Mouse (Mus musculus): ENCODE results near the gene Mcoln3. TPM values are rescaled to one million over a fixed set of nuclear protein-coding genes. Genes with fewer than 3 reads are reported as not detected.

Mcoln3 gene
- polyA plus RNA-seq, 1 experiment from 2014 or later = 0.97 TPM

- Histone ChIP-seq H3K27me3 (ENCODE audit: control insufficient read depth, insufficient read depth, low read length) (peaks cover 13% of the 10 kb centered on the region; the same call in 1 of the 2 replicates), H3K36me3 (ENCODE audit: control insufficient read depth, insufficient read depth, low read length) (no peaks in the 10 kb centered on the region), H3K4me2 (ENCODE audit: low read length) (peak overlapping the region; percentile 24), H3K4me1 (ENCODE audit: control insufficient read depth in 2 of 2, insufficient read depth in 2 of 2, low read length in 2 of 2) (peaks cover 7 to 15% of the 10 kb centered on the region in 2 experiments; a peak in 3 of 4 replicates), H3K27ac (replicated peaks in 1 of 2; ENCODE audit: control insufficient read depth in 1 of 2, insufficient read depth in 1 of 2, low read depth in 2 of 2, low read length in 2 of 2) (no peak overlapping the region), H3K9ac (ENCODE audit: low read length) (no peak overlapping the region), H3K4me3 (ENCODE audit: control insufficient read depth in 1 of 2, insufficient read depth in 1 of 2, low read depth in 1 of 2, low read length in 2 of 2) (no peak overlapping the region), H3K9me3 (ENCODE audit: control insufficient read depth, low read length) (no peaks in the 10 kb centered on the region)
- no peak for ATAC-seq (ENCODE audit: insufficient number of reproducible peaks, insufficient read depth, low FRiP score, low read depth)
- WGBS = 28% methylated on average over 12 of the region's 12 CpGs
Observed at GRCm38 (mm10) chr3:146153862-146154611, 36.8 kb downstream of the Mcoln3 start.

GRCm38 (mm10) chr3:146155628-146156576, 38.7 kb downstream of the Mcoln3 start:
- peaks cover 13% of the 10 kb centered on the region; the same call in 1 of the 2 replicates for H3K27me3 ChIP-seq (ENCODE audit: control insufficient read depth, insufficient read depth, low read length)
- 54% methylated on average over 13 of the region's 13 CpGs for WGBS
- H3K27ac ChIP-seq (replicated peaks in 1 of 2; ENCODE audit: control insufficient read depth in 1 of 2, insufficient read depth in 1 of 2, low read depth in 2 of 2, low read length in 2 of 2) = no peak overlapping the region
- no peak overlapping the region for H3K4me2 ChIP-seq (ENCODE audit: low read length)
- H3K4me1 ChIP-seq (ENCODE audit: control insufficient read depth in 2 of 2, insufficient read depth in 2 of 2, low read length in 2 of 2) = peaks cover 3 to 8% of the 10 kb centered on the region in 2 experiments; a peak in 2 of 4 replicates
- no peak overlapping the region; the same call in 1 of the 2 replicates for H3K9ac ChIP-seq (ENCODE audit: low read length)
- H3K36me3 ChIP-seq (ENCODE audit: control insufficient read depth, insufficient read depth, low read length) = no peaks in the 10 kb centered on the region
- H3K4me3 ChIP-seq (ENCODE audit: control insufficient read depth in 1 of 2, insufficient read depth in 1 of 2, low read depth in 1 of 2, low read length in 2 of 2) = no peak overlapping the region
- H3K9me3 ChIP-seq (ENCODE audit: control insufficient read depth, low read length) = no peaks in the 10 kb centered on the region
- ATAC-seq (ENCODE audit: insufficient number of reproducible peaks, insufficient read depth, low FRiP score, low read depth) = no peak

DNA sequence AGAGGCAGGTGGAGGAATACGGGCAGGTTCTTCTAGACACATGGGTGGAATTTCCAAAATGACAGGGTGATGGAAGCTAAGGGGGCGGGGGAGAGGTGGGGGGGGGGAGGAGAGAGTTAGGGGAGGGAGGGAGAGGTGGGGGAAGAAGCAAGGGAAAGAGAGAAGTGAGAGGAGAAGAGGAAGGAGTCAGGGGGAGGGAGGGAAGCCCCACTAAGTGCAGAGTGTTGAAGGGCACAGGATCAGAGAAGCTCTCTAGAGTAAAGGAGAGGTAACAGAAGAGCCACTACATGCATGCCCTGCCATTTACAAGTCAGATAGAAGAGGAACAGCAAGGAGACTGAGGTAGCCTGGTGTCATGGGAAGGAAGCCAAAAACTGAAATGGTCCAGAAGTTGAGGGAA, 39.6 kb downstream of the Mcoln3 start:
- Histone ChIP-seq H3K4me1 (ENCODE audit: control insufficient read depth in 2 of 2, insufficient read depth in 2 of 2, low read length in 2 of 2) (peaks cover 3 to 8% of the 10 kb centered on the region in 2 experiments; a peak in 2 of 4 replicates), H3K4me3 (ENCODE audit: control insufficient read depth in 1 of 2, insufficient read depth in 1 of 2, low read depth in 1 of 2, low read length in 2 of 2) (no peak overlapping the region), H3K4me2 (ENCODE audit: low read length) (no peak overlapping the region), H3K27me3 (ENCODE audit: control insufficient read depth, insufficient read depth, low read length) (peaks cover 6% of the 10 kb centered on the region; the same call in 1 of the 2 replicates), H3K9ac (ENCODE audit: low read length) (no peak overlapping the region), H3K36me3 (ENCODE audit: control insufficient read depth, insufficient read depth, low read length) (no peaks in the 10 kb centered on the region), H3K27ac (replicated peaks in 1 of 2; ENCODE audit: control insufficient read depth in 1 of 2, insufficient read depth in 1 of 2, low read depth in 2 of 2, low read length in 2 of 2) (no peak overlapping the region), H3K9me3 (ENCODE audit: control insufficient read depth, low read length) (no peaks in the 10 kb centered on the region)
- ATAC-seq (ENCODE audit: insufficient number of reproducible peaks, insufficient read depth, low FRiP score, low read depth) = no peak
- WGBS = 74% methylated on average over 2 of the region's 2 CpGs

GRCm38 (mm10) chr3:146158039-146158438, 40.8 kb downstream of the Mcoln3 start:
- no peaks in the 10 kb centered on the region for H3K27me3 ChIP-seq (ENCODE audit: control insufficient read depth, insufficient read depth, low read length)
- peaks cover 3 to 8% of the 10 kb centered on the region in 2 experiments; a peak in 2 of 4 replicates for H3K4me1 ChIP-seq (ENCODE audit: control insufficient read depth in 2 of 2, insufficient read depth in 2 of 2, low read length in 2 of 2)
- no peak overlapping the region for H3K9ac ChIP-seq (ENCODE audit: low read length)
- H3K4me3 ChIP-seq (ENCODE audit: control insufficient read depth in 1 of 2, insufficient read depth in 1 of 2, low read depth in 1 of 2, low read length in 2 of 2) = no peak overlapping the region
- 73% methylated on average over 4 of the region's 4 CpGs for whole genome bisulfite sequencing
- no peaks in the 10 kb centered on the region for H3K9me3 ChIP-seq (ENCODE audit: control insufficient read depth, low read length)
- ATAC-seq (ENCODE audit: insufficient number of reproducible peaks, insufficient read depth, low FRiP score, low read depth) = no peak
- H3K27ac ChIP-seq (replicated peaks in 1 of 2; ENCODE audit: control insufficient read depth in 1 of 2, insufficient read depth in 1 of 2, low read depth in 2 of 2, low read length in 2 of 2) = no peak overlapping the region
- no peaks in the 10 kb centered on the region for H3K36me3 ChIP-seq (ENCODE audit: control insufficient read depth, insufficient read depth, low read length)
- H3K4me2 ChIP-seq (ENCODE audit: low read length) = no peak overlapping the region

DNA sequence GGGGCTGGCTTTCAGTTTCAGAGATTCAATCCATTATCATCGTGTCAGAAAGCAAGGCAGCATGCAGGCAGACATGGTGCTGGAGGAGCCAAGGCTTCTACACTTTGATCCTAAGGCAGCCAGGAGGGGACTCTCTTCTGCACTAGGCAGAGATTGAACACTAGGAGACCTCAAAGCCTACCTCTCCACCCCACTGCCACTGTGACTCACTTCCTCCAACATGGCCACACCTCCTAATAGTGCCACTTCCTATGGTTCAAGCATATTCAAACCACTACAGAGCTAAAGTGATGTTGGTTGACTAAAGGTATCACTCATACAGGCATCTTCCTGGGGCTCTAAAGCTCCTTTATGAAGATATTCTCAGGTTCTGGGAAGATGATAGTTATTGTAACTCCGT, 42.1 kb downstream of the Mcoln3 start:
- Histone ChIP-seq H3K4me2 (ENCODE audit: low read length) (no peak overlapping the region), H3K4me1 (ENCODE audit: control insufficient read depth in 2 of 2, insufficient read depth in 2 of 2, low read length in 2 of 2) (peaks cover 2 to 3% of the 10 kb centered on the region in 2 experiments; a peak in 2 of 4 replicates), H3K9me3 (ENCODE audit: control insufficient read depth, low read length) (no peaks in the 10 kb centered on the region), H3K9ac (ENCODE audit: low read length) (no peak overlapping the region), H3K36me3 (ENCODE audit: control insufficient read depth, insufficient read depth, low read length) (no peaks in the 10 kb centered on the region), H3K27me3 (ENCODE audit: control insufficient read depth, insufficient read depth, low read length) (no peaks in the 10 kb centered on the region), H3K27ac (replicated peaks in 1 of 2; ENCODE audit: control insufficient read depth in 1 of 2, insufficient read depth in 1 of 2, low read depth in 2 of 2, low read length in 2 of 2) (no peak overlapping the region), H3K4me3 (ENCODE audit: control insufficient read depth in 1 of 2, insufficient read depth in 1 of 2, low read depth in 1 of 2, low read length in 2 of 2) (no peak overlapping the region)
- 87% methylated on average over 2 of the region's 2 CpGs for WGBS
- ATAC-seq (ENCODE audit: insufficient number of reproducible peaks, insufficient read depth, low FRiP score, low read depth) = no peak

DNA sequence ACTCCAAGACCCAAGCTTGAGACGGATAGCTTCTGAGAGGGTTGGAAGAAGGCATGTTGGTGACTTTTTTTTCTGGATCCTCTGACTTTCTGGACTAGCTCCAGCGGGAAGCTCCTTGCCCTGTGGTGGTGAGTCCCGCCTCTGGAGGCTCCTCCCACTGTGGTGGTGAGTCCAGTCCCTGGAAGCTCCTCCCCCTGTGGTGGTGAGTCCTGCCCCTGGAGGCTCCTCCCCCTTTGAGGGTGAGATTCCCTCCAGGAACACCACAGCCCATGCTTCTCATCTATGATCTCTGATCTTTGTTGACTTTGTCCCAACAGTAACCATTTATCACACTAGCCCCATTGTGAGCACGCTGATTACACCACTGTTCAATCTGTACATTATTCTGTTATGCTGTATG, 44.9 kb downstream of the Mcoln3 start:
- no peak overlapping the region for H3K4me2 ChIP-seq (ENCODE audit: low read length)
- no peaks in the 10 kb centered on the region for H3K27me3 ChIP-seq (ENCODE audit: control insufficient read depth, insufficient read depth, low read length)
- H3K4me3 ChIP-seq (ENCODE audit: control insufficient read depth in 1 of 2, insufficient read depth in 1 of 2, low read depth in 1 of 2, low read length in 2 of 2) = no peak overlapping the region
- H3K27ac ChIP-seq (replicated peaks in 1 of 2; ENCODE audit: control insufficient read depth in 1 of 2, insufficient read depth in 1 of 2, low read depth in 2 of 2, low read length in 2 of 2) = no peak overlapping the region
- no peak overlapping the region for H3K9ac ChIP-seq (ENCODE audit: low read length)
- H3K4me1 ChIP-seq (ENCODE audit: control insufficient read depth in 2 of 2, insufficient read depth in 2 of 2, low read length in 2 of 2) = peaks cover 0 to 2% of the 10 kb centered on the region in 2 experiments; a peak in 1 of 4 replicates
- no peaks in the 10 kb centered on the region for H3K36me3 ChIP-seq (ENCODE audit: control insufficient read depth, insufficient read depth, low read length)
- WGBS = 83% methylated on average over 4 of the region's 4 CpGs
- ATAC-seq (ENCODE audit: insufficient number of reproducible peaks, insufficient read depth, low FRiP score, low read depth) = no peak; the same call in 1 of the 2 replicates
- no peaks in the 10 kb centered on the region for H3K9me3 ChIP-seq (ENCODE audit: control insufficient read depth, low read length)

GRCm38 (mm10) chr3:146169356-146169755, 52.1 kb downstream of the Mcoln3 start:
- no peak overlapping the region for H3K4me2 ChIP-seq (ENCODE audit: low read length)
- H3K27me3 ChIP-seq (ENCODE audit: control insufficient read depth, insufficient read depth, low read length) = no peaks in the 10 kb centered on the region
- H3K4me3 ChIP-seq (ENCODE audit: control insufficient read depth in 1 of 2, insufficient read depth in 1 of 2, low read depth in 1 of 2, low read length in 2 of 2) = no peak overlapping the region
- no peak overlapping the region for H3K27ac ChIP-seq (replicated peaks in 1 of 2; ENCODE audit: control insufficient read depth in 1 of 2, insufficient read depth in 1 of 2, low read depth in 2 of 2, low read length in 2 of 2)
- no peaks in the 10 kb centered on the region for H3K36me3 ChIP-seq (ENCODE audit: control insufficient read depth, insufficient read depth, low read length)
- peaks cover 5% of the 10 kb centered on the region for H3K9me3 ChIP-seq (ENCODE audit: control insufficient read depth, low read length)
- H3K9ac ChIP-seq (ENCODE audit: low read length) = no peak overlapping the region
- peaks cover 0 to 2% of the 10 kb centered on the region in 2 experiments; a peak in 1 of 4 replicates for H3K4me1 ChIP-seq (ENCODE audit: control insufficient read depth in 2 of 2, insufficient read depth in 2 of 2, low read length in 2 of 2)
- WGBS = 79% methylated on average over 4 of the region's 4 CpGs
- ATAC-seq (ENCODE audit: insufficient number of reproducible peaks, insufficient read depth, low FRiP score, low read depth) = no peak
